Mouse (Mus musculus) thymus, postnatal 0 days (tissue): ENCODE measurements around the gene Chchd6. TPM values are rescaled to one million over a fixed set of nuclear protein-coding genes. Genes with fewer than 3 reads are reported as not detected.

ENCODE experiments used
- DNase-seq: peaks from one replicate; pipeline ENCODE4 v3.0.0-alpha.2; 2015; ENCODE audit warnings: low spot score
- polyA plus RNA-seq: library from polyadenylated mRNA; unstranded; fragments of >200 nt; fragmentation: Nextera tagmentation; extraction: Ambion mirVana; gene quantifications from 2 replicates; pipeline ENCODE4 v1.2.1, GENCODE M21; 2015

Gene Chchd6
- polyA plus RNA-seq, 1 experiment from 2014 or later, result 56.6 TPM

DNA sequence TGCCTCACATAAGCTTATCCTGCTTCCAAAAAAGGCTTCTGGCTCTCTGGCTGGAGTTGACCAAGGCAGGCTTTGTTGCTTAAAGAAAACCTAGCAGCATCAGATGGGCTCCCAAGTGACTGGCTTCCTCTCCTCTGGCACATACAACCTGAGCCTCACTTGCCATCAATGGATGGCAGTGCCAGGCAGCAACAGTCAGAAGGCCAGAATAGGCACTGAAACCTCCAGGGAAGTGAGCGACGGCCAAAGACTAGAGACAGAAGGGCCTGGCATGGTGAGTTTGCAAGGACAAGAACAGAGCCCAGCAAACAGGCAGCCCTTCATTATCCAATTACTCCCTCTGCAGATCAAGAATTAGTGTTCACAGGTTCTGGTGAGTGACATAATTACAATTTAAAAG is 70.7 kb downstream of the Chchd6 start:
- DNase-seq, result no peak

GRCm38 (mm10) chr6:89510154-89510553 is 85.3 kb downstream of the Chchd6 start:
- DNase-seq, result no peak

GRCm38 (mm10) chr6:89508725-89509124 is 86.7 kb downstream of the Chchd6 start:
- no peak for DNase-seq

- no peak for DNase-seq
Measured at GRCm38 (mm10) chr6:89508263-89508662, 87.2 kb downstream of the Chchd6 start.

- DNase-seq, result no peak
Measured at GRCm38 (mm10) chr6:89499961-89500360, 95.5 kb downstream of the Chchd6 start.

GRCm38 (mm10) chr6:89498764-89499516 is 96.5 kb downstream of the Chchd6 start:
- peak; percentile 4 for DNase-seq

GRCm38 (mm10) chr6:89496916-89497315 is 98.5 kb downstream of the Chchd6 start:
- DNase-seq, result no peak

- DNase-seq, result no peak
Measured at GRCm38 (mm10) chr6:89492368-89492767, 103.1 kb downstream of the Chchd6 start.

- no peak for DNase-seq
Measured at GRCm38 (mm10) chr6:89490369-89490768, 105.1 kb downstream of the Chchd6 start.

- no peak for DNase-seq
Measured at GRCm38 (mm10) chr6:89489533-89489932, 105.9 kb downstream of the Chchd6 start.

- DNase-seq, result no peak
Measured at GRCm38 (mm10) chr6:89486055-89486454, 109.4 kb downstream of the Chchd6 start.

GRCm38 (mm10) chr6:89481192-89481591 is 114.3 kb downstream of the Chchd6 start:
- DNase-seq, result no peak

- DNase-seq, result no peak
Measured at GRCm38 (mm10) chr6:89467908-89468307, 127.5 kb downstream of the Chchd6 start.

GRCm38 (mm10) chr6:89467290-89467689 is 128.2 kb downstream of the Chchd6 start:
- DNase-seq, result no peak

GRCm38 (mm10) chr6:89466875-89467274 is 128.6 kb downstream of the Chchd6 start:
- no peak for DNase-seq

- DNase-seq, result no peak
Measured at GRCm38 (mm10) chr6:89466053-89466708, 129.3 kb downstream of the Chchd6 start.

DNA sequence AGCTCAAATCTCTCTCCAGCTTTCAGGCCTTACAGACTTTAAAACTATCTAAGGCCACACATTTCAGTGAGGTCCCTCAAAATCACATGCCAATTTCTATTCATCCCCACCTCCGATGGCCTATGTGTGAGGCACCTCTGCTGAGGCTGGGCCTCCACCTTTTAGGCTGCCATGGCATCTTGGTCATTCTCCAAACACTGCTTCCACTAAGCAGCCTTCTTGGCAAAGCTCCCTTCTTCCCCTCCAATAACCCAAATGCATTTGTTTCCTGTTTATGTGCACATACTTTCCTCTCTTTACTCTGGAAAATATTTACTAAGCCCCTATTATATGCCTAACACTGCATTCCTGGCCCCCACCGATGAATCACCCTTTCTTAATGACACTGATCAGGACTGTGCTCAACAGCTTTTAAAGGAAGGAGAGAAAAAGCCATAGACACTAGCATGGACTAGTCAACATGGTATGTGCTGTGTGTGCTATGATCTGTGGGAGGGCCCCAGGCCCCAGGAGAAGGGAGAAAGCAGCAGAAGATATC is 133.2 kb downstream of the Chchd6 start:
- no peak for DNase-seq

GRCm38 (mm10) chr6:89461250-89462222 is 133.9 kb downstream of the Chchd6 start:
- no peak for DNase-seq

DNA sequence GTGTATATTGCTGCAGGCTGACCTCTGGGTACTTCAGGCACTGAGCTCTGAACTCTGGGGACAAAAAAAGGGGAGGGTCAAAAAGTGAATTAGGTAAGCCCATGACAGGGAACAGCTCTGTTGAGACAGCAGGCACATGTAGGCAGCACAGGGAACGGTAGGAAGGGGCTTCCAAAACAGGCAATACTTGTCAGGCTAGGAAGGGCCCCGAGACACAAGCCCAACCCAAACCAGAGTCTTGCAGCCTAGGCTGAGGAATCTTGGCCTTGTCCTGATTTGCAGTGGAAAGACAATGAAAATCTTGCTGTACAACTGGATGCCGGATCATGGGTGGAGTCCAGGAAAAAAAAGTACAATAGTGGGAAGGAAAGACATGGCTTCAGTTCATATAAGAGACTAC is 135.8 kb downstream of the Chchd6 start:
- DNase-seq, result no peak

GRCm38 (mm10) chr6:89457601-89458000 is 137.9 kb downstream of the Chchd6 start:
- DNase-seq, result no peak

GRCm38 (mm10) chr6:89456409-89456961 is 139.0 kb downstream of the Chchd6 start:
- no peak for DNase-seq
